Mouse (Mus musculus) myocyte (in vitro differentiated cells): ENCODE measurements around the gene Lemd1.

Source experiments
- CEBPB ChIP-seq: IDR thresholded peaks from 2 replicates; pipeline ENCODE4 v1.6.1; 2011; ENCODE audit warnings: mild to moderate bottlenecking, moderate library complexity; ENCODE audit not compliant: poor library complexity, insufficient read depth, severe bottlenecking
- E2F4 ChIP-seq: IDR thresholded peaks from one replicate; pipeline ENCODE4 v1.6.1; 2011; ENCODE audit warnings: mild to moderate bottlenecking, control low read depth, moderate library complexity; ENCODE audit not compliant: insufficient read depth
- MAX ChIP-seq: IDR thresholded peaks from one replicate; pipeline ENCODE4 v1.6.1; 2011; ENCODE audit warnings: low read depth, mild to moderate bottlenecking, control low read depth
- MYOG ChIP-seq, 3 experiments: IDR thresholded peaks; one replicate each; pipeline ENCODE4 v1.6.1; 2011; ENCODE audit warnings: control low read depth in 2 of 3, low read depth in 2 of 3, mild to moderate bottlenecking in 2 of 3; ENCODE audit not compliant: insufficient read length in 2 of 3, control insufficient read depth in 1 of 3, insufficient read depth in 1 of 3
- POLR2A ChIP-seq: IDR thresholded peaks from one replicate; pipeline ENCODE4 v1.6.1; 2011; ENCODE audit warnings: low read depth, mild to moderate bottlenecking, control low read depth, moderate library complexity; ENCODE audit not compliant: insufficient read length
- POLR2AphosphoS2 ChIP-seq: IDR thresholded peaks from one replicate; pipeline ENCODE4 v1.6.1; 2011; ENCODE audit warnings: low read depth, control low read depth; ENCODE audit not compliant: insufficient read length
- REST ChIP-seq: IDR thresholded peaks from one replicate; pipeline ENCODE4 v1.6.1; 2011; ENCODE audit warnings: mild to moderate bottlenecking, control low read depth, moderate library complexity; ENCODE audit not compliant: insufficient read depth, insufficient read length
- TCF12 ChIP-seq: IDR thresholded peaks from one replicate; pipeline ENCODE4 v1.6.1; 2011; ENCODE audit warnings: mild to moderate bottlenecking, control low read depth; ENCODE audit not compliant: poor library complexity, insufficient read depth, severe bottlenecking
- TCF3 ChIP-seq: IDR thresholded peaks from one replicate; pipeline ENCODE4 v1.6.1; 2011; ENCODE audit warnings: low read depth, control low read depth; ENCODE audit not compliant: insufficient read length
- USF1 ChIP-seq: IDR thresholded peaks from one replicate; pipeline ENCODE4 v1.6.1; 2011; ENCODE audit warnings: low read depth, mild to moderate bottlenecking, control low read depth, moderate library complexity

DNA sequence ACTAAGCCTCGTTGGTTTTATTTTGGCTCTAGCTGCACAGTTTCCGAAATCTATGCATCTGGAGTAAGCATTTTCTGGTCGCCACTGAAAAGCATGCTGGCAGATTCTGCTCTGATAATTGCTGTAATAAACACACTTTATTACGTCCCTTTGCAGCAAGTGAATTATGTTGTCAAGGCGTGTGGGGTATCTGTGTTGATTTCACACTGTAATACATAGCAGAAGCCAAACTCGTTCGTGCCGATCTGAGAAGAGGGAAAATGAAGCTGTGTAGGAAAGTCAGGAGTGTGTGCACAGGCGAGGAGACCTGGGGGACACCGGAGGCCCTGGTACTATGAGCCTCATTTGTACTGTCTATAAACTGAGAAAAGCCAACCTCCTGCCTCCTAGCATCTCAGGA lies 18.2 kb downstream of the Lemd1 start:
- TF ChIP-seq POLR2A (no peak), MAX (no peak), POLR2AphosphoS2 (no peak), USF1 (no peak), CEBPB (no peak), TCF3 (no peak), REST (no peak), MYOG (IDR thresholded peaks at IDR 0.05; ENCODE audit: control insufficient read depth in 1 of 3, insufficient read depth in 1 of 3, insufficient read length in 2 of 3, low read depth in 2 of 3) (no peak), E2F4 (no peak), TCF12 (no peak)
